Mouse (Mus musculus) stomach, embryonic 15.5 days (tissue): ENCODE data around the gene Cnep1r1. TPM values are rescaled to one million over a fixed set of nuclear protein-coding genes. Genes with fewer than 3 reads are reported as not detected.

Source experiments
- microRNA-seq: library from miRNA; unstranded; fragments of <30 nt; microRNA quantifications from one replicate; pipeline ENCODE4, GENCODE M21; 2016
- polyA plus RNA-seq: library from polyadenylated mRNA; unstranded; fragments of >200 nt; fragmentation: Nextera tagmentation; extraction: Ambion mirVana; gene quantifications from 2 replicates; pipeline ENCODE4 v1.2.1, GENCODE M21; 2015

The Cnep1r1 gene
- polyA plus RNA-seq, 1 experiment from 2014 or later = 51.4 TPM

Small RNA genes lying within 50 kb of the gene (microRNA-seq; reads per million reads assigned to microRNA genes)
- not detected for gene Mir7071

Other genes with a start within 250 kb of the Cnep1r1 start
- 9.3 and 9.6 TPM in 2 replicates for gene Zfp423, start 159.2 kb upstream of the Cnep1r1 start, polyA plus RNA-seq
- 43.4 and 44.4 TPM in 2 replicates for gene Heatr3, start 19.1 kb downstream of the Cnep1r1 start, polyA plus RNA-seq
- gene Tent4b, start 80.4 kb downstream of the Cnep1r1 start, polyA plus RNA-seq = 7.0 and 7.5 TPM in 2 replicates
- gene Adcy7, start 153.6 kb downstream of the Cnep1r1 start, polyA plus RNA-seq = 6.3 and 7.4 TPM in 2 replicates
- 60.0 and 61.3 TPM in 2 replicates for gene Brd7, start 243.4 kb downstream of the Cnep1r1 start, polyA plus RNA-seq